Mouse (Mus musculus) R1 (cell line): Measurements from ENCODE around the gene Brpf3.

Source experiments
- DNase-seq: peaks from one replicate; pipeline ENCODE4 v3.0.0-alpha.2; 2018; ENCODE audit warnings: low read depth, low spot score

Brpf3 gene

GRCm38 (mm10) chr17:28800671-28801412, at the start of gene Brpf3:
Brpf3 (plus strand) TSS chr17:28801090.
- DNase-seq, result peak; percentile 58

GRCm38 (mm10) chr17:28756447-28756846, 44.4 kb upstream of the Brpf3 start:
- DNase-seq, result peak; percentile 50

GRCm38 (mm10) chr17:28757470-28757869, 43.4 kb upstream of the Brpf3 start:
- DNase-seq, result no peak

DNA sequence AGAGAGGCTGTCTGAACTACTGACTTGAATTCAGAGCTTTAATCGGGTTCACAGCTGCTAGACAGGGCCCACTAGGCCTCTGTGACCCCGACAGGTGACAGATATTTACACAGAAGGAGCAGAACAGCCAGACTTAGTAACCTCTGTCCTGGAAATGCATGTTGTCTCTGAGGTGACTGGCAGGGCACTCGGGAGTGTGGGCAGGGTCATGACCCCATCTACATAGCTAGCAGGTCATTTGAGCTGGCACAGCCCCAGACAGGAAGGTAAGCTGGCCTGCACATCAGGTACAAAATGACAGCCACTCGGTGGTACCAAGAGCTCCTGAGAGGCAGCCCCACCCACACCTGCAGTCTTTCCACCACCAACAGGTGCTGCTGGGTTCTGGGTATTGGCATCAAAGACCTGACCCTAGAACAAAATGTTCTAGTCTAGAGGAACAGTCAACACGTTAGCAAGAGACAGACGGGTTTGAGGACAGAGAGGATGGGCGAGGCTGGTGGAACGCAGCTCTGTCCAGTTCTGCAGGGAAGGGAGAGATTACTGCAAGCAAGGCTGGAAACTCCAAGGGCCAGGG, 40.1 kb upstream of the Brpf3 start:
- no peak for DNase-seq

DNA sequence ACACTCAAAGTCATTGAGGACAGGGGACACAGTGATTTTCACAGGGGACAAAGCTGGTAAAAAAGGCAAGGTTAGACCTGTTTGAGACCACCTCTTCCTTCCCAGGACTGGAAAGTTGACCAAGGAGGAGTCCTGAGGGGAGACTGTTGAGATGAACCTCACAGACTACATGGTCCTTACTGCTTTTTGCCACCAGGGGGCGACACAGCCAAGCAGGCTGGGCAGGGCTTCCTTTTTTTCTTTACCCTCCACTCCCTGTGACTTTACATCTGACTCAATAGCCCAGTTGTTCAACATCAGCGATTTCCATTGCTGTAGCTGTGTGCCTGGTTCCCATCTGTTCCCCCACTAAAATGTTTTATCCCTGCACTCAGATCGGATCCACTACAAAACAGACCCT, 39.0 kb upstream of the Brpf3 start:
- peak; percentile 74 for DNase-seq

- DNase-seq, result no peak
Observed at GRCm38 (mm10) chr17:28766203-28766602, 34.7 kb upstream of the Brpf3 start.

DNA sequence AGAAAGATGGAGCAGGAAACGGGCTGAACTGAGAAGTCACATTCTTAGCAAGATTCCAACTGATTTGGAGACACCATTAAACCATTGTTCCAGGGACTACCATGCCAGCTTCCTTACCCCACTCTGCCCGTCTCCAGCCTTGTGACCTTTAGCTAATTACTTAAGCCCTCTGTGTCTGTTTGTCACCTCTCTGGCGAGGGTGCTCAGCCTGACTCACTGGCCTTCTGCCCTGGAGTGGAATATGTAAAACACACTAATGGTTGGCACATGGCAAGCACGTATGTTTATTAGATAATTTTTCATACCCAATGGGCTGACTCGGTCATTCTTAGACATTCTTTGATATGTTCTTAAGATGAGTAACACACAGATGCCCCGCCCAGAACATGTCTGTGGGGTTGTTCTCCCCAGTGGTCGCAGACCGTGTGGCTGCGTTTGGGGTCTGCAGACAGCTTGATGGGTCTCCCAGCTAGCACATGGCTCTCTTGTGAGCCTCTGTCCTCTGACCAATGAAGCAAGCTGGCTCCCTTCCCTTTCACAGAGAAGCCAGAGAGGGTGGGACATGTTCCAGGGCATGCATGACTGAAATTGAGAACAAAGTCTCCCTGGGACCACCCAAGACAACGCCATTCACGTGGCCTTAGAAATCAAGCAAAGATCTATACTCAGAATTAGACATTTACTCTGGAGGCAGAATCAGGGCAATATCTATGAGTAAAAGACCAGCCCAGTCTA, 33.9 kb upstream of the Brpf3 start:
- no peak for DNase-seq

- peak; percentile 62 for DNase-seq
Observed at GRCm38 (mm10) chr17:28769121-28769874, 31.6 kb upstream of the Brpf3 start, which contains the start of gene Mapk13. Mapk13 (plus strand) TSS chr17:28769297.

GRCm38 (mm10) chr17:28769875-28770421, 30.9 kb upstream of the Brpf3 start:
- DNase-seq, result no peak

DNA sequence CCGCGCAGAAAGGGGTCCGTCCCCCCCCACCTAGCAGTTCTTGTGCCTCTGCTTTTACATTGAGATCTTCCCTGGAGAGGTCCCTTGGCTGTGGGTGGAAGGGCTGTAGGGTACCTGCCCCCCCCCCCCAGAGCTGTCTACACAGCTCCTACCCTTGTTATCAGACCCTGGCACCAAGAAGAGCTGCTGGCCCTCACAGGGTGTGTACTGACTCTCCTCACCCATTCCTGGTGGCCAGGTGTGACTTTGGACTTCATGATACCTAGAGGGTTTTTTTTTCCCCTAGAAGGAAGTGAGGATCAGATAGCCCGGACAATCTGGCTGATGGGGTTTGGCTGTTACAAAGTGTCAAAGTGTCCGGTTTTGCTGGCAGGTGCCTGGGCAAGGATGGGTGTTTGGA, 29.6 kb upstream of the Brpf3 start:
- DNase-seq, result no peak

GRCm38 (mm10) chr17:28774303-28774702, 26.6 kb upstream of the Brpf3 start:
- DNase-seq, result peak; percentile 77

DNA sequence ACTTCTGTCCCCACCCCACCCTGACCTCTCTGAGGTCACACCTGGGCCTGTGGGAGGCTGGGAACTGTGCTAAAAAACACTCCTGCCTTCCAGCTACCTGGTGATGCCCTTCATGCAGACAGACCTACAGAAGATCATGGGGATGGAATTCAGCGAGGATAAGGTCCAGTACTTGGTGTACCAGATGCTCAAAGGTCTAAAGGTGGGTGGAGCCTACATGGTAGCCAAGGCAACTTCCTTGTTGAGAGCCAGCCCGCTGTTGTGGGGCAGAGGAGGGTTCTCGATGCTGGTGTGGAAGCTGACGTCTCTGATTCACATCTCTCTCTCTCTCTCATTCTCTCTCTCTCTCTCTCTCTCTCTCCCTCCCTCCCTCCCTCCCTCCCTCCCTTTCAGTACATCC, 25.7 kb upstream of the Brpf3 start:
- no peak for DNase-seq

DNA sequence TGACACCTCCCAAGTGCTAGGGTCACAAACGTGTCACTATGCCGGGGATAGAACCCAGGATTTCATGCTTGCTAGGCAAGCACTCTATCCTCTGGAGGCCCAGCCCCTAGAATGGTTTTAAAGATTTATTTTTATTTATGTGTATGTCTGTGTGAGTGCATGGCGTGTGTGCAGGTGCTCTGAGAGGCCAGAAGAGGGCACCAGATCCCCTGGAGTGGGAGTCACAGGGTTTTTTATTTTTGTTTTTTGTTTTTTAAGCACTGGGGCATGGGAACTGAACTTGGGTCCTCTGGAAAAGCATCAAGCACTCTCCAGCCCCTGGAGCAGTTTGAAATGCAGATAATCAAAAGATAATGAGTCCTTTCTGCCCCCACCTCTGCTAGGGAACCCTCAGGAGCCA, 24.1 kb upstream of the Brpf3 start:
- peak; percentile 47 for DNase-seq

DNA sequence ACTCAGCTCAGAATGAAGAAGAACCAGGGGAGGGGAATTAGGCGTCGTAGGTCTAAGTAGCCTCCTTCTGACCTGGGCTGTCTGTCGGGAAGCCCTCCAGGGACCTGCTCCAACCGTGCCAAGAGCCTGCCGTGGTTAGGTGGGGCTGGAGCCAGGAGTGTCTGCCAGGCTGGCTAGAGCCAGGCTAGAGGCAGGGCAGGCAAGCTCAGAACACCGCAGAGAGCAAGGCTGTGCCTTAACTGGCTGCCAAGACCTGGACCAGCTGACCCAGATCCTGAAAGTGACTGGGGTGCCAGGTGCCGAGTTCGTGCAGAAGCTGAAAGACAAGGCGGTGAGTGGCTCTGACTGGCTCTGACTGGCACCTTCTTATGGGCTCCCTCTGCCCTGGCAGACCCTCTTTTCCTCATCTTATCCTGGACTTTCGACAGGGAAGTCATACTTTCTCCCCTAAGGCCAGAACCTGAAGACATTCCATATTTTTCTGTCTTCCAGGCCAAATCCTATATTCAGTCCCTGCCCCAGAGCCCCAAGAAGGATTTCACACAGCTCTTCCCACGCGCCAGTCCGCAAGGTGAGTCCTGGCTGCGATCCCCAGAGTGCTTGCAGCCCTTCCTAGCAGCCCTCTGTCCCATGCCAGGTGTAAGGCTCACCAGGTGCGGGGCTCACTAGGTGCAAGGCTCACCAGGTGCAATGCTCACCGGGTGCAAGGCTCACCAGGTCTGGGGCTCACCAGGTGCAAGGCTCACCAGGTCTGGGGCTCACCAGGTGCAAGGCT, 23.5 kb upstream of the Brpf3 start:
- no peak for DNase-seq

DNA sequence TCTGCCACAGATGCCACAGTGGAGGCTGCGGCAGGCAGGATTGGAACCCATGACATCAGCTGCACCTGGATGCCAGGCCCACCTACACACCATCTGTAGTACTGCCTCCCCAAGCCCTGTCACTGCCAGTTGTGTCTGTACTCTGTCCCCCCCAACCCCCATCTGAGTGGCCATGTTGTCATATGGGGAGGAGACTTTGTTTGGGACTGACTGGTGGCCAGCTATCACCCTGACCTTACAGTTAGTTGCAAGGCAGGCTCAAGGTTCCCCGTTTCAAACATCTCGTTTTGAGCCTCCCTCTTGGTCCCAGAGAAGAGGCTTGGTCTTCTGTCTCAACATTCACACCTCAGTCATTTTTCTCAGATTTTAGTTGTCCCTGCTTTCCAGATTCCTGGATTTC, 21.2 kb upstream of the Brpf3 start:
- DNase-seq, result no peak

DNA sequence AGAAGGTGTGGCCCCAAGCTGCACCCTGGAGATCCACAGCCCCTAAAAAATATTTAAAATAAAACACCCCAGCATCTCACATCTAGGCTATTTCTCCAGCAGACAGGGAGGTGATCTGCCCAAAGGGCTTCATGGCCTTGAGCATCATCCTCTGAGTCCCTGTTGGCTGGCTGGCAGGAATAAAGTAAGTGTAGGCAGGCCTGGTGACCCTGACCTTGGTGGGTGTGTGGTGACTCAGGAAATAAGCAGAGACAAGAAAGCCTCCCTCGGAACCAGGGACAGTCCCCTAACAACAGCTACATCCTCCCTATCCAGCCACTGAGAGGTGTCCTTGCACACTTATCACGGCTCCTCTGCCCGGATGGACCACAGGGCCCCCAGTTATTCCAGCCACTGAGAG, 20.1 kb upstream of the Brpf3 start:
- no peak for DNase-seq

DNA sequence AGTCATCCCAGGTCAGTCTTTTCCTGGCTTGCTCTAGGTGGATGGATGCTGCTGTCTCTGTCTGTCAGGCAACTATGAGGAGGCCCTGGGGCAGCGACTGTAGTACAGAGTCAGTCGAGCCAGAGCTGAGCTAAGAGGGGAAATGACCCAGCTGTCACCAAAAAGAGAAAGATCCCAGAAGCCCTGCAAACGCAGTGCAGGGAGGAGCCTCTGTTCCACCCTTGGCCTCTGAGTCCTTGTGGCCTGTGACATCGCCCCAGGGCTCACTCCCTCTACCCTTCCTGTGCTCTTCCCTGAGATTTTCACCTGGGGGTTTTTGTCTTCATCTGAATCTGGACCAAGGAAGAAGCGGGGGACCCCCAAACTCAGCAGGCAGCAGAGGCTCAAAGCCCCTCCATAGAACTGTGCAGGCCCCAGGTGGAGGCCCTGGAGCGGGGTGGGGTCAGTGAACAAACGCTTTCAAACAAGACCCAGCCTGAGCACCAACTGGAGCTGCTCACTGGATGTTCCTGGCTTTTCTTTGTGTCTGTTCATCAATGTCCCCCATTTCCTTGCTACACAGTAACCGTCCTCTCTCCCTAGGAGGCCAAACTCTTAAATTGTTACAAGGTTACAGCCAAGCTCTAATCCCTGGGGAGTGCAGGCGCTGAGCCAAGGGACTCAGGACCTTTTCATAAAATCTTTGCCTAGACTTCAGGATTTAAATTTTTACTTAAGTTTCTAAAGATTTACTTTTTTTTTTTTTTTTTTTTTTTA, 19.4 kb upstream of the Brpf3 start:
- peak; percentile 56 for DNase-seq

DNA sequence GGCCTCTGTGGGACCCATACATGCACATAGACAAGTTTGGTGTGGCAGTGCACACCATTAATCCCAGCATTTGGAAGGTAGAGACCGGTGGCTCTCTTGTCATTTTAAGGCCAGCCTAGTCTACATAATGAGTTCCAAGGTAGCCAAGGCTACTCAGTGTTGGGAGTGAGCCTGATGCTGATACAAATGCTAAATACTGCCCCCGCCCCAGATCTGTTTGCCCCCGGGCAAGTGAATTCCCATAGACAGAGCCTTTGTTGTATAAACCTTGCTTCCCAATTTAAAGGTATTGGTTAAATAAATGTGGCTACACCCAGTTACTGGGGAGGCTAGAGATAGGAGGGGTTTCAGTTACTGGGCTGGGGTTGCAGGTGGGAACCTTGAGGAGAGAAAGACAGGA, 15.9 kb upstream of the Brpf3 start:
- peak; percentile 90 for DNase-seq

DNA sequence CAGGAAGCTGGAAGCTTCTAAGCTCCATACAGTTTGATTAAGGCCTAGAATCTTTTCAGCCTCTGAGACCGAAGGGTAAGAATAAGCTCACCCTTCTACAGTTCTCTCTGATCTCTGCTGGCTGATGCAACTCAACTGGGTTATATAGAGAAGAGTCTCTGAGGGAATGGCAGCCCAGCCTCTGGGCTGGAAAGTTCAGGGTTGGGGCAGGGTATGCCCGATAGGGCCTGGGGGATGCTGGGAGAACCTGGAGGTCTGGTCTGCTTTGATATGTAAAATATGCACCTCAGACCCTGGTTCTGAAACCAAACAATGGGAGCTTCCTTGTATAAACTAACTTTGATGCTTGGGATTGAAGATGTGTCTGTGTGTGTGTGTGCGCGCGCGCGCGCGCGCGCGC, 13.4 kb upstream of the Brpf3 start:
- peak; percentile 49 for DNase-seq

DNA sequence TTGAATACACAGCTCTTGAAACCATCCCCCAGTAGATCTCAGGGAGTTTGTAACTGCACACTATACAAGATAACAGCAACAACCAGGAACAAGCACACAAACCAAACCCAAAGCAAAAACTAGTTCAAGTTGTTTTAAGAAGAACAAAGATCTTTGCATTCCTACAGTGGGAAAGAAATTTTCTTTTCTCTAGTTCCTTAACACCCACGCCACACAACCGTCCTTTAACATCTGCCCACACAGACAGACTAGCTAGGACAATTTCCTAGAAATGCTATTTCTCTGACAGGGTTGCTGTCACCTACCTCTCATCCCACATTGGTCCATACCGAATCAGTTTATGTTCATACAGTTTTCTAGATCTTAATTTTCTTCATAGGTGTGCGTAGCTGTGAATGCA, 3.9 kb upstream of the Brpf3 start:
- no peak for DNase-seq
